ENCODE assay signal across 16 mouse cellular contexts in genomic region chr17:90815306-90815705, GRCm38 (mm10).
DNase-seq lines count a peak whose midpoint lies in the region; TF ChIP-seq lines count a peak whose summit lies in the region.
"Had no signal": no experiment of that assay in that cellular context is flagged by ENCODE, and none has a peak within 500 bp of the region (broad histone marks: within the 10 kb centered on the region; RNA-seq: fewer than 3 reads in every experiment).

No protein-coding gene starts in this region.

- no peak for TF ChIP-seq POLR2A in cerebellum, adult 2 months (IDR thresholded peaks at IDR 0.05; ENCODE audit: borderline replicate concordance, insufficient read depth, low read length)

- peaks cover 14% of the 10 kb centered on the region; the same call in 1 of the 2 replicates for H3K4me1 ChIP-seq in cerebellum, adult 2 months (ENCODE audit: control insufficient read depth, insufficient read depth, low read length)
- H3K4me1 ChIP-seq: forebrain, embryonic 10.5 days; forebrain, embryonic 13.5 days; hindbrain, embryonic 12.5 days; hindbrain, embryonic 15.5 days had no signal

- 88% methylated on average over 1 of the region's 1 CpGs for WGBS in cerebellum, adult 2 months

- no peak for TF ChIP-seq CTCF in cerebellum, adult 2 months (IDR thresholded peaks at IDR 0.05; ENCODE audit: borderline replicate concordance, insufficient read depth, low read depth, low read length)
- TF ChIP-seq CTCF in layer of hippocampus, adult 2 months (conservative IDR thresholded peaks at IDR 0.05) = no peak

- H3K27me3 ChIP-seq in cerebellum, adult 2 months (ENCODE audit: control insufficient read depth, insufficient read depth, low read length) = no peaks in the 10 kb centered on the region
- H3K27me3 ChIP-seq: forebrain, embryonic 13.5 days; hindbrain, embryonic 12.5 days; hindbrain, embryonic 15.5 days had no signal

- no peak overlapping the region for H3K4me3 ChIP-seq in cerebellum, adult 2 months (replicated peaks; ENCODE audit: insufficient read depth, low read depth, low read length)
- no peak overlapping the region for H3K4me3 ChIP-seq in layer of hippocampus, adult 2 months
- H3K4me3 ChIP-seq: forebrain, embryonic 10.5 days; forebrain, embryonic 13.5 days; hindbrain, embryonic 12.5 days; hindbrain, embryonic 15.5 days had no signal

- DNase-seq in cerebellum, adult 2 months = peak in 1 of 2 experiments; percentile 58
- DNase-seq in cerebellum, adult 9-10 months = no peak
- DNase-seq in layer of hippocampus, adult 2 months (ENCODE audit: low spot score in 2 of 2) = no peak
- DNase-seq in layer of hippocampus, postnatal 36 days = no peak
- DNase-seq in R1 (ENCODE audit: low read depth, low spot score) = peak; percentile 6
- DNase-seq in lung, postnatal 36 days = no peak
- DNase-seq in neural tube, embryonic 10.5 days (ENCODE audit: extremely low spot score, low spot score) = no peak
- DNase-seq: adrenal gland, adult 8-10 months; adrenal gland, postnatal 25 days; cerebellum, postnatal 10 days; cerebellum, postnatal 36 days; gastrocnemius, postnatal 25 days had no signal

- peak overlapping the region; percentile 39; the same call in 1 of the 2 replicates for H3K27ac ChIP-seq in cerebellum, adult 2 months (ENCODE audit: insufficient read depth, low read length)
- peak overlapping the region; percentile 64 for H3K27ac ChIP-seq in layer of hippocampus, adult 2 months
- H3K27ac ChIP-seq: forebrain, embryonic 10.5 days; forebrain, embryonic 13.5 days; hindbrain, embryonic 12.5 days; hindbrain, embryonic 15.5 days had no signal
